Mouse (Mus musculus) 3T3-L1 (cell line): ENCODE data around the gene Dph2.

ENCODE experiments used
- DNase-seq: peaks from one replicate; pipeline ENCODE4 v3.0.0-alpha.2; 2015; ENCODE audit warnings: low read depth, low spot score

Dph2 gene

DNA sequence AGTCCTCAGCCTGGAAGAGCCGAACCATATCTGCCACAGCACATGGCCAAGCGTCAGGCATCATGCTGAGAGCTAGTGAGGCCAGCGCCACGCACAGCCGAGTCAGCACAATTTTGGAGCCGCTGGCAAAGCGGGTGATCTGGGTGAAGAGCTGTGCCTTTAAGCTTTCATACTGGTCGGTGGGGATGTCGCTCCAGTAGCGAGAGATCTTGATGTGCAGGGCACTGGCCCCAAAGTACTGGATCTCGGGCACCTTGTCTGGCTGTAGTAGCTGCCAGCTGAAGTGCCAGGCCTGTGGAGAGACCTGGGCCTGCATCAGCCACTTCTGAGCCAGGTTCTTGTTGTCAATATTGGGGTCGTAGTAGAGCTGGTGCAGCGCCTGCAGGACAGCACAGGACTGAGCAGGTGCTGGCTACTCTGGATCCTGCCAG lies 20.3 kb upstream of the Dph2 start:
- DNase-seq: no peak

DNA sequence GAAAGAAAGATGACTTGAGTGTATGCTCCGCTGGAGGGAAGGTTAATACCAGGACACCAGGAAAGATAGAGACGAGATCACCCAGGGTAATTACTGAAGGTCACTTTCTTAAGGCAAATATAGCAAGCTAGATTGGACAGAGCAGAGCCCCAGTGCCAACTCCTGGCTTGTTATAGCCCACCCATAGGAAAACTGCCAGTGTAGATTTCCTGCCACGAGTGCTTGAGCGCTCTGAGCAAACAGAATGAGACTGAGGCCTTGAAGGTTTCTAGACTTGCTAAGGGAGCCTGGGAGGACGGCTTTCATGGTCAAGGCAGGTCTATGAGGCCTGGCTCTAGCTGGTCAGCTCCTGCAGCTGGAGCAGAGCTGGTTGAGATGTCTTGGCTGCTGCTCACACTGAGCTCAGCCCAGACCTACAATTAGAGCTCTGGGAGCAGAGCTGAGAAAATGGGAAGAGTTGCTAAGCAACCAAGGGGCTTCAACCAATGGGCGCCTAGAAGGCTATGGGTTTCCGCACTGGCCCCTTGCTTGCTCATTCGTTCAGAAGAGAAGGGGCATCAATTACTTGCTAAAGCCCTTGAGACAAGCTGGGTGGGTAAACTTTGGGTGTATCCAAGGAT lies 17.1 kb upstream of the Dph2 start:
- no peak for DNase-seq

DNA sequence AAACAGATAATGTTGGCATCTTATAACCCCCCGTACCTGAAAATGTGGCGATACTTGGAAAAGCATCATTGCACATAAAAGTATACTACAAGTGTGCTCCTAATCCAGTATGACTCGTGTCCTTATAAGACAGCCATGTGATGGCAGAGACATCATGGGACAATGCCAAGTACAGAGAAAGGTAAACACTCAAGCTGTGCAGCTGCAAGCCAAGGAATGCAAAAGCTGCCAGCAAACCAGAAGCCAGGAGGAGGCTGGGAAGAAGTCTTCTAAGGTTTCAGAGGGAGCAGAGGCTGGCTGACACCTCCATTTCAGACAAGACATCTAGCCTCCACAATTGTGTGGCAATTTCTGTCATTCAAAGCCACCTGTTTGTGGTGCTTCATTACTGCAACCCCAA lies 14.4 kb upstream of the Dph2 start:
- DNase-seq: peak; percentile 79

DNA sequence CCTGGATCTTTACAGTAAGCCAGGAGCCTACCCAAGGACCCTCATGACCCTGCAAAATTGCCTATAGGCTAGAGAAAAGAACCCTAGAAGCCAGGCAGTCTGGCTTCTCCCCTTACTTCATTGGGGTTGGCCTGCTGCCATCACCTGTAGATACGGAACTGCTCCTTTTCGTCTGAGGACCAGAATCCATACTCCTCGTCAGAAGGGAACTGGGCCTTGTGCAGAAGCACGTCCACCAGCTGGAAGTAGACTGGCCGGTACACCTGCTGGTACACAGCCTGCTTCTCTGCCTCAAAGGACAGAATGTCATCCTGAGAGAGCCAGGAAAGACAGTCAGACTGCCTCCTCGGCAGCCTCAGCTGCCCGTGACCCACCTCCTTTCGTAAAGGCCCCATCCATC lies 12.9 kb upstream of the Dph2 start:
- no peak for DNase-seq

DNA sequence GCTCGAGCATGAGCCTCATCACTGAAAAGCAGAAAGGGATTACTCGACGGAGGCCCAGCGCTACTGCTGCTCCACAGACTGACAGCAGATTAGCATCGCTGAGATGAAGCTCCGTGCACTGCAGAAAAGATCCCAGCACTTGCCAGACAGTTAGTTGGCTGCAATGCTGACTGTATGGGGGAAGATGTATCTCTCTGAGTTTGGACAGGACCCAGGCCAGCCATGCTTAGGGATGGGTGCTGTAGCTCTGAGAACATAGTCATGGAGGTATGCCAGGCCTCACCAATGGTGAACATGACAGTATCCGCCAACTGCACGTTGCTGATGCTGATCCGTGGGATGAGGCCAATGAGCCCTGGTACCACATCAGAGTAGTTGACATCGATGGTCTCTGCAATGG lies 12.3 kb upstream of the Dph2 start:
- DNase-seq: no peak

DNA sequence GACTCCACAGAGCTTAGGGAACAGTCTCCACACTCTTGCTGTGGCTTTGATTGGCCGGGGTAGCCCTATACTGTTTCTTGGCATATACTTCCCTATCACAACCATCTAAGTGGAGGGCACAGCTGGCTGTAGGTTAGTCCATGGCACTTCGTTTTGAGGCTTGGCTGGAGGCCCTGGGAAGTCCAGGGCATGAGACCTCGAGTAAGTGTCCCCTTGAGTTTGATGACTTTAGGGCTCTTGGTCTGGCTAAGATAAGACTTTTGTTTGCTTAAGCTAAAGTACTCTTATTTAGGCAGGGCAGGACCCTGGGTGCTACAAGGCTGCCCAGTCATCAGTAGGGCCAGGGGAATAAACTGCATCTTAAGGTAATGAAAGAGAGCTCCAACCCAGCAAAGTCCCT lies 6.3 kb upstream of the Dph2 start:
- no peak for DNase-seq

DNA sequence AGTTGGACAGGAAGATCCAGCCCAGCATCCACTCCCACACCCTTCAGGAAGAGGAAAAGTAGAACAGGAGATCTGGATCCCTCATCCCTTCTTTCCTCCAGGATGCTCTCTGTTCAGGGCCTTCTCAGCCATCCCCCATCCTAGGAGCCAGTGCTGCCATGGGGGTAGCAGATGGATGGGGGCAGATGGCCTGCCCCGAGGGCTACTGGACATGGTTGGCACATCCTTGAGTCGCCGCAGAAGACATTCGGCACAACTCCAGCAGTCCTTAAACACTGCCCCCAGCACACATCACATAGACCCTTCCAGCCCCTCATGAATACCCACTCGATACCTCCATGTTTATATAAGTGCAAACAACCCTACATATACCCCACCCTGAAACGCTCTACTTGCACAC lies 4.2 kb upstream of the Dph2 start:
- DNase-seq: no peak

DNA sequence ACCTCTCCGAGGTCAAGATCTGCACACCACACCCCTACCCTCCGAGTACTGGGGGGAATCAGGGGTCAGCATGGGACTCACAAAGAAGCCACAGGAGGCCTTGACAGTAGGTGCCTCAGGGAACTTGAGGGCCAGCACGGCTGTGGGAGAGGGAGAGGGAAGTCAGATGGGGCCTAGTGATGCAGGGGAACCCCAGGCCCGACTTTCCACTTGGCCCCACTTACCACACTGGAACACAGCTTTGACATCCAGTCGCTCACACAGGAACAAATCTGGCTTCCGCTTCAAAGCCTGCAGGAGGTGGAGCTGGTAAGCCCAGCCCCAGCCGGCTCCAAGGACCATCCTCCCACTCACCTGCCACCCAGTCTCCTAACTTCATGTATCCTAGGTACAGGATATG lies 3.5 kb upstream of the Dph2 start:
- DNase-seq: no peak

DNA sequence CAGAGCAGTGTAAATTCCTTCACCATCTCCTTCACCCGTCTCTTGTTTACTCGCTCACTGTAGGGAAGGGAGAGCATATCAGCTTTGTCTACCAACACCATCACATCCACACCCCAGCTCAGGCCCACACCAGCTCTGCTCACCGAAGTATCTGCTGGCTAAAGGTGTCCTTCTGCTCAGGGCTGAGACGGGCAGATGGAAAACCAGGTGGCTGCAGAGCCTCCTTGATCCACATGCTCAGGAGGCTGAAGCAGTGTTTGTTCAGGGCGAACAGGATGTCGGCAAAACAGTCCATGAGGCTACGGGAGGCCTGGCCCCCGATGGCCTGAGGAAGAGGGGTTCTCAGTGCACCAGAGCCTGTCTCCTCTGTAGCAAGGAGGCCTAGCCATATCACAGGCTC lies 2.8 kb upstream of the Dph2 start:
- DNase-seq: no peak

DNA sequence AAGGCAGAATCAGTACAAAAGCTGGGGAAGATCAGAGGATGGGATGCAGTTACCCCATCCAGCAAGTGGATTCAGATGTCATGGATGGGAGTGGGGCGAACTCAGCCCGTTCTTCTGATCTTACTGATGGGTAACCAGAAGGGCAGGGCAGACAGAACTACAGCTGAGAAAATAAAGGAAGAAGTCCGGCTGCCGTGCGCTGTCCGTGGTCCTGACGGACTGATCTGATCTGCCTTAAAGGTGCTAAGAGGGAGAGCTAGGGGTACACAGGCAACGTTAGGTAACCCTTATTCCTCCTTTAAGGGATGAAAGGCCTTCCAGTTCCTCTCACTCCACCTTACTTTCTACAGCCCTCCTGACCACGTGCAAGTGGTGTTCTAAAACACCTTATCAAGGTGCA lies 1.5 kb upstream of the Dph2 start:
- peak; percentile 65 for DNase-seq

DNA sequence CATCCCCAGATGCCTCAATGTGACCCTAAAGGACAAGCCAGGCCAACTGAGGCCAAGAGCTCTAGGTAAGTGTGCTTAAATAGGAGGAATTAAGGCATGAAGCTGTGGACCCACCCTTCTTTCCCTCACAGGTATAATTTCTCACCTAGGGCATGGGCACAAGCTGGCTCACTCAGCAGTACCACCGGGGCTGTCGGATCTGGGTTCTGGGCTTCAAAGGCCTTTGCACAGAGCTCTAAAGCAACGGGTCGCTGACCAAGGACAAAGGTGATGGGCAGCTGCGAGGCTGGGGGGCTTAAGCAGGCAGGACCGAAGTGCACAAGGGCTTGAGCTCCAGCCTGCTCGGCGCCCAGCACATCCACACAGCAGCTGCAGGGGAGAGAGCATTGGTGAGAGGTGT lies 1.1 kb downstream of the Dph2 start:
- DNase-seq: no peak

DNA sequence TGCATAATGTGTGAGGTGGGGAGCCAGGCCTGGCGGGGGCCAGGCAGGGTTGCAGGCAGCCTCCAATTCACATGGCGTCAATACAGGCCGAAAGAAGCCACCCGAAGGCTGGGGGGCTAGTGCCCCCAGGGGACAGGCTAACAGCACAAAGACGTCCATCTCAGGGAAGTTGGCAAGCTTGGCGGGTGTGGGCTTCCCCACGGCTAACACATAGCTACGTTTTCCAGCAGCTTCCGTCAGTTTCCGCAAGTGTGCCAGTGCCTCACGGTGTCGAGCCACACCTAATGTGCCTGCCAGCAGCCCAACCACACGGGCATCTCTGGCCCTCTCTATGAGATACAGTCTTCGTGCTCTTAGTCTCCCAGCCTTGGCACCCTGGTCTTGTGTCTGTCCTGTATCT lies 1.8 kb downstream of the Dph2 start:
- DNase-seq: no peak

DNA sequence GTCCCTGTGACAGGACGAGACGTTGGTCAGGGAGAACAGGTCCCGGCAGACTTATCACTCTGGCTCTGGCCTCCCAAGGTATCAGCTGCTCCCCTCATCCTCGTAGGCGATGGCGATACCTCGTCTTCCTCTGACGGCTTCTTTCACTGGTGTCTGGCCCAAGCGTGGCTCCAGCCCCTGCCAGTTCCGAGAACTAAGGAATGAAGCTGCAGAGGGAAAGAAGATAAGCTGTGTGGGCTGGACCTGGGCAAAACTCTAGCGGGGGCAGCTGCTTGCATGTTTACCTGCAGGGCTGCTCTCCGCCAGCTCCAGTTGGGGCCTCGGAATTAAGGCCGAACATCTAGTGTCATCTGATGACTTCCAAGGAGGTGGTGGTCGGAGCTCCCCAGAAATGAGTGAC lies 2.4 kb downstream of the Dph2 start:
- DNase-seq: no peak

DNA sequence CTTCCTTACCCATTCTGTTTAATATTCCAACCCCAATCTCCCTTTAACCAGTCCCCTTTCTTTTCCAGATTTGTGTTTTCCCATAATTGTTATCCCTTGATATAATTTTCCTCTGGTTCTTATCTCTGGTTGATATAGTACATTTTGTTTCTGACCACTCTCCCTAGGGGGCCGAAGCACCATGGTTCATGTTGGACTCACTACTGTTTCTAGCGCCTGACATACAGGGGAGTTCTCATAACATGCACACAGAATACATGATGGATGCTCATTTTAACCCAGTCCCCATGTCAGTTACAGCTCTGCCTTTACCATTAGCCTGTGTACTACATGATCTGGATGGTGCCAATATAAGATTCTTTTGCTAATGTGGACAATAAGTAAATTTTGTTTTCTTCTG lies 3.9 kb downstream of the Dph2 start:
- no peak for DNase-seq

DNA sequence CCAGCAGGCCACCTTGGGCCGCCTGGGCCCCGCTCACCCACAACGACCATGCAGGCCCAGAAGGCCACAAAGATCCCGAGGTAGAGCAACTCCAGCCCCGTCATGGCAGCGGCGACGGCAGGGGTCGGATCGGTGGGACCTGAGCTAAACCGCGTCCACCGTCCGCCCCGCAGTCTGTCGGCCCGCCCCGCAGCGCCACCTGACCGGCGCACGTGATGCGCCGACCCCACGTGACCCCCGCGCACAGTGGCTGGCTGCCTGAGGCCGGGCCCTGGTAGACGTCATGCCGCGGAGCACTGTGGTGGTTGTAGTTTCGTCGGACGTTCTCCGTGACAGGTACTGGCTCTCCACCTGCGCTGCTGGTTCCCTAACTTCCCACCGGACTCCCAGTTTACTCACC lies 4.7 kb downstream of the Dph2 start, which contains the start of gene Atp6v0b:
TSS of gene Atp6v0b (minus strand) at position 201 of the 400 bp plus-strand sequence.
- DNase-seq: peak; percentile 81

DNA sequence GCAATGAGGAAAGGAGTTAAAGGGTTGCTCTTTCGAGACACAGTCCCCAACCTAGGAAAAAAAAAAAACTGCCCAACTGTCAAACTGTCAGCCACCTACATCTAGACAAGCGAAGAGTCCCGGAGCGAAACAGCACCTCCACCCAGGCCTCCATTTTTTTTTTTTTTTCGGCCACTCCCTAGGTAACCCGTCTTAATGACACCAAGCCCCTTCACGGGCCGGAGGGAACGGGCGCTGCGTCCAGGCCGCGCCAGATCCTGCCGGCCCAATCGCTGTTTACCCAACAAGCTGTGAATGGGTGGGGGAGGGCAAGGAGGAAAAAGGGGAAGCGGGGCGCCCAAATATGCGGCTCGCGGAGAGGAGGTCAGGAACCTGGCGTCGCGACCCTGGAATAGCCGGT lies 5.2 kb downstream of the Dph2 start:
- DNase-seq: no peak

DNA sequence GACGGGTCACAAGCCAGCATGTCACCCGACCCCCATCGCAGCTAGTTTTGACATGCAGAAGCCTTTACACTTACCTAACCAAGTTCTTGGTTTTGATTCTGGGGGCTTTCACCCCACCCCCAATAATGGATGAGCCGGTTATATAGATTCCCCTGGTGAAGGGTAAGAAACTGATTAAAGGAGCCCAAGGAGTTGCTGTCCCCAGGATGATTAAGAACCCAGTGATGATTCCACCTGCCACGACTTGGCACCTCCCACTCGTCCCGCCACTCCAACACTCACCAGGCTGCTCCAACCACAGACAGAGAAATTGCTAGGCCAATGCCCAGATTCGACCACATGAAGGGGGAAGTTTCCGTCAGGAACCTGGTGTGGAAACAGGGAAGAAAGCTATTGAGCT lies 5.8 kb downstream of the Dph2 start:
- DNase-seq: peak; percentile 50

DNA sequence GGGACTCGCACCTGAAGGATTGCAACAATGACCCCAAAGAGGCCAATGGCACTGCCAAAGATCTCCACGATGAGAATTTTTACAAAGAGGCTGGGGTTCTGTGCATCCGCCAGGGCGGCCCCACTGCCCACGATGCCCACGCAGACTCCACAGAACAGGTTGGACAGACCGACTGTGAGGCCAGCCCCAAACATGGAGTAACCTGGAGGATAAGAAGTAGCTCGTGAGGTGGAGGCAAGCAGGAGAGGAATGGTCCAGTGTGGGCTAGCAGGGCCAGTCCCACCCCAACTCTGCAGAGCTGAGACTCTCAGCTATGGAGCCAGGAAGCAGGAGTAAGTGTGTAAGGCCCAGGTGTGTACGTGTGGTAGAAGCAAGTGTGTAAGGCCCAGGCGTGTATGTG lies 6.7 kb downstream of the Dph2 start:
- DNase-seq: no peak

DNA sequence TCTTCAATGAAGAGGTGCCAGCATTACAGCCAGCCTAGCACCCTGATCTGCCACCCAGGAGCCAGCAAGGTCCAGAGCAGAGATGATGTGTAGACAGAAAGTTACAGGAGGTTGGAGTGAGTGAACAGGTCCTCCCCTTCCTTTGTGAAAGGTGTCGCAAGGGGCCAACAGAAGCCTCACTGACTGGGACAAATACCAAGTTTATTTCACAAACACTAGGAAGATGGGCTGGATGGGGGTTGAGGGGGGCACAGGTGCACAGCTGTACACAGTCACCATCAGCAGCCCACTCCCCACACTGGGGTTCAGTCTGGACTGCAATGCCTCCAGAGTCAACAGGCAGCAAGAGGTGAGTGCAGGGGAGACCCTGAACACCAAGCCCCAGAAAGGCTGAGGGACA lies 7.7 kb downstream of the Dph2 start:
- no peak for DNase-seq

DNA sequence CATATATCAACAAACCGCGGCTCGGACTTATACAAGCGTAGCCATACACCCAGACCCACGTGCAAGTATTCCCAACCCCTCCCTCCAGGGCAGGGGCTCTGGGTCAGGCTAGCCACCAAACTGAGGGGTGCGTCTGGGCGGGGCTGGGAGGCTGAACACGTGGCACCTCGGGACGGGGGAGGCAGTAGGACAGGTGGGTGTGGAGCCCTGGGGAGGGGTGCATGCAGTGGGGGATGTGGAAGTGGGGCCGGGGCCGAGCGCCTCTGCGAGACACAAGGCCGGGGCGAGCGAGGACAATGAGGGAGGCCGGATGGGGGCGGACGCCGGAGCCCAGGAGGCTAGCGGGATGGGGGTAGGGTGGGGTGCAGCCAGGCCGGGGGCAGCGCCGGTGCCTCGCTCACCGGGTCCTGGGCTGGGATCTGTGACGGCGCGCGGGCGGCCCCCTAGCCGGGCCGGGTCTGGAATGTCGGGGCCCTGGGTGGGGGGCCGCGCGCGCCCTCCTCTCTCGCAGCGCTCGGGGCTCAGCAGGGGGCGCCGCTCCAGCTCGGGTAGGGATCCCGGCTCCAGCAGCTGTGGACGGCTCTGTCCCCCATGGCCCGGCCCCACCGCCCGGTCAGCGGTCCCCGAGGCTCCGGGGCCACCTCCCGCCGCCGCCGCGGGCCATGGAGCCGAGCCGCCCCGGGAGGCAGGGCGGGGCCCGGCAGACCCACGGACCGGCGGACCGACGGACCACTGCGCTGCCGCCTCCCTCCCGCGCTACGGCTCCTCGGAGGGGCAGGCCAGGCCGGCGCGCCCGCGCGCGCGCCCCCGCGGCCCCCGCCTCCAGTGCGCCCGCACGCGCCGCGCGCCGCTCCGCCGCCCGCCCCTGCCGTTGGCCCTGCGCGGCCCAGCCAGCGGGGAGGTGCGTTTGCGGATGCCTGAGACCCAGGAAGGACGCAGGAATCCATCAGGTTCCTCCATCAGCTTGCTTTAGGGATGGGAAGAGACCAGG lies 8.8 kb downstream of the Dph2 start, which contains the start of gene B4galt2:
TSS of gene B4galt2 (minus strand) at position 787 of the 991 bp plus-strand sequence.
- peak; percentile 33 for DNase-seq

DNA sequence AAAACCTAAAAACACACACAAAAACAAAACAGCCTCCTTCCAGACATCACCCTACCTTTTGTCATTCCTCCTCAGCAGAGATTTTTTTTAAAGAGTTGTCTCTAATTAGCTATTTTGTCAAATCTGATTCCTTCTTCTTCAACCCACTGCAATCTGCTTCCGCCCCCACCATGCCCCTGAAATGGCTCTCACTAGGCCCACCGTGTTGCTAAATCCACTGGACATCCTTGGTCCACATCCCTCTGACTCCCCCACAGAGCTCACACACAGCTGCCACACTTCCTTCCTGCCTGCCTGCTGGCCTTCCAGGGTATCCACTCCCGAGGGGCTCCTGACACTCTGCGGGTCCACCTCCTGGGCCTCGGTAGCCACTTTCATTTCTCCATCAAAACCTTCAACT lies 13.1 kb downstream of the Dph2 start:
- DNase-seq: no peak

DNA sequence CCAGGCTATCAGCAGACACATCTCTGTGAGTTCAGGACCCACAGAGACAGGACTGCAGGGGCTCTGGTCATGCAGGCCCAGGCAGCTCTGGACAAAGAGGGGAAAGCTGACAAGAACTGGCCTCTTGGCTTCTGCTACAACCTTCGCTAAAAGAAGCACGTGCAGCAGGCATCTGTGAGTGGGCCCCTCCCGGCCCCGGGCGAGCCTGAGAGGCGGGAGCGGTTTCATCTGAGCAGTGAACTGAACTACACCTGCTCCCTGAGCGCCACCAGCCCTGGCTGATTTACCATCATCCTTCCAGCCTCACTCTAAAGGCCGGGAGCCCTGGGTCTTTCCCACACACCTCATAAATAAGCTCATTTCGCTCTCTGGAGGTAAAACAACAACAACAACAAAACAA lies 13.5 kb downstream of the Dph2 start:
- no peak for DNase-seq

DNA sequence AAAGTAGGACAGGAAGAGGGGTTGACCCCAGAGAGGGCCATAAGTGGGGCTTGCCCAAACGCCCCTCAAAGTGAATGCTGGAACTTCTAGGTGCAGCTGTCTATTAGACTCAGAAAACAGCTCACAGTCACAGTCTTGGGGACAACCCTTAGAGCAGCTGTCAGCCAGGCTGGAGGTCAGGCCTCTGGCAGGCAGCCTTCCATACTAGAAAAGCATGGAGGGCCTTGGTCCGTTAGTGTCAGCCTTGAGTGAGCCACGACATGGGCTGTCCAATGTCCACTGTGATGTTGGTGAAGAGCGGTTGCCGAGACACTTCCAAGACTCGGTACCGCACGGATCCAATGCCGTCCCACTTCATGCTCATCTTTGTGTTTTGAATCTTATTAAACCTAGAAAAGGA lies 18.2 kb downstream of the Dph2 start:
- no peak for DNase-seq
